Comparison of ENCODE assay signal across 14 mouse cellular contexts in the genomic region with DNA sequence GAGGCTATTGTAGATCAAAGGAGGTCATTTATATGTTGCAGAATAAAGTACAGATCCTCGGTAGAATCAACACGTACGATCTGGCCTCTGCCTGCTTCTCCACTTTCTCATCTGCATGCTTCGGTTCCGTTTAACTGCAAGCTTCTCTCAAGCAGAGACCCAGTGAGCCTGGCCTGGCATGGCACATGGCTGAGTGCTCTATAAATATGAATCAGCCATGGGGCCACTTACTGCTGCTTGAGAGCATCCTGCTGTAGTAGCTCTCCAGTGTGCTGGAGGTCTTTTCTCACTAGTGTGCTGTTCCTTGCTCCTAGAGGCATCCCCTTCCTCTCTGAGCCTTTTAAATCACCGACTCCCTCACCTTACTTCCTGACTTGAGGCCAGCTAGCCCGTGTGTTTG.
DNase-seq lines count a peak whose midpoint lies in the region; ATAC-seq and TF ChIP-seq lines count a peak whose summit lies in the region.
"Had no signal": no experiment of that assay in that cellular context is flagged by ENCODE, and none has a peak within 500 bp of the region (broad histone marks: within the 10 kb centered on the region; RNA-seq: fewer than 3 reads in every experiment).

No protein-coding gene starts in this region.

- ATAC-seq in forebrain, embryonic 15.5 days (replicated peaks) = no peak
- ATAC-seq in hindbrain, embryonic 11.5 days (ENCODE audit: low FRiP score) = no peak
- ATAC-seq in midbrain, postnatal 0 days (ENCODE audit: low FRiP score) = no peak
- ATAC-seq in intestine, postnatal 0 days = no peak
- ATAC-seq: CD4-positive, CD25-positive, alpha-beta regulatory T cell, adult 4 months had no signal

- intact Hi-C loops in gastrocnemius, adult 2 months (cut with DNase I) = no loop called here

- H3K4me3 ChIP-seq in gastrocnemius, adult 2 months = no peak overlapping the region
- H3K4me3 ChIP-seq in forebrain, embryonic 15.5 days = no peak overlapping the region
- H3K4me3 ChIP-seq in hindbrain, embryonic 11.5 days (ENCODE audit: low read depth, low read length) = no peak overlapping the region
- no peak overlapping the region for H3K4me3 ChIP-seq in midbrain, postnatal 0 days (ENCODE audit: low read depth, low read length)
- no peak overlapping the region for H3K4me3 ChIP-seq in intestine, postnatal 0 days (ENCODE audit: low read depth, low read length)
- H3K4me3 ChIP-seq: limb, embryonic 12.5 days; liver, embryonic 15.5 days had no signal

- H3K4me1 ChIP-seq in forebrain, embryonic 15.5 days = peaks cover 51% of the 10 kb centered on the region
- H3K4me1 ChIP-seq in hindbrain, embryonic 11.5 days (replicated peaks; ENCODE audit: control insufficient read depth, insufficient read depth, low read length) = 0 out of 2 replicates have a peak, but pooled peaks cover 2% of the 10 kb centered on the region
- peaks cover 28% of the 10 kb centered on the region for H3K4me1 ChIP-seq in midbrain, postnatal 0 days (ENCODE audit: insufficient read depth, low read length)
- no peaks in the 10 kb centered on the region for H3K4me1 ChIP-seq in intestine, postnatal 0 days (replicated peaks; ENCODE audit: control insufficient read depth, insufficient read depth, low read length)

- no peaks in the 10 kb centered on the region for H3K9me3 ChIP-seq in forebrain, embryonic 15.5 days
- H3K9me3 ChIP-seq in hindbrain, embryonic 11.5 days (ENCODE audit: control insufficient read depth, low read length) = no peaks in the 10 kb centered on the region
- no peaks in the 10 kb centered on the region for H3K9me3 ChIP-seq in midbrain, postnatal 0 days (ENCODE audit: low read length)
- H3K9me3 ChIP-seq in intestine, postnatal 0 days (ENCODE audit: control insufficient read depth) = no peaks in the 10 kb centered on the region
- H3K9me3 ChIP-seq: limb, embryonic 12.5 days; liver, embryonic 15.5 days had no signal

- H3K27me3 ChIP-seq in forebrain, embryonic 15.5 days = no peaks in the 10 kb centered on the region
- no peaks in the 10 kb centered on the region for H3K27me3 ChIP-seq in hindbrain, embryonic 11.5 days (ENCODE audit: control insufficient read depth, insufficient read depth, low read length)
- no peaks in the 10 kb centered on the region for H3K27me3 ChIP-seq in midbrain, postnatal 0 days (ENCODE audit: insufficient read depth, low read length)
- no peaks in the 10 kb centered on the region for H3K27me3 ChIP-seq in intestine, postnatal 0 days (replicated peaks; ENCODE audit: control insufficient read depth, insufficient read depth, low read length)
- H3K27me3 ChIP-seq: limb, embryonic 12.5 days; liver, embryonic 15.5 days had no signal

- H3K36me3 ChIP-seq in forebrain, embryonic 15.5 days = no peaks in the 10 kb centered on the region
- no peaks in the 10 kb centered on the region for H3K36me3 ChIP-seq in hindbrain, embryonic 11.5 days (ENCODE audit: control insufficient read depth, insufficient read depth, low read length)
- H3K36me3 ChIP-seq in midbrain, postnatal 0 days (ENCODE audit: insufficient read depth, low read length) = no peaks in the 10 kb centered on the region
- H3K36me3 ChIP-seq in intestine, postnatal 0 days (ENCODE audit: control insufficient read depth, insufficient read depth) = no peaks in the 10 kb centered on the region; the same call in 1 of the 2 replicates
- H3K36me3 ChIP-seq: limb, embryonic 12.5 days; liver, embryonic 15.5 days had no signal

- H3K9ac ChIP-seq in forebrain, embryonic 15.5 days (replicated peaks) = 0 out of 2 replicates have a peak overlapping the region, but pooled peaks have one; percentile 10
- peak overlapping the region; percentile 11; the same call in 1 of the 2 replicates for H3K9ac ChIP-seq in hindbrain, embryonic 11.5 days (ENCODE audit: low read depth, low read length)
- 0 out of 2 replicates have a peak overlapping the region, but pooled peaks have one; percentile 0 for H3K9ac ChIP-seq in midbrain, postnatal 0 days (replicated peaks; ENCODE audit: low read length, poor library complexity, severe bottlenecking)
- H3K9ac ChIP-seq in intestine, postnatal 0 days (ENCODE audit: low read depth, low read length) = no peak overlapping the region
- H3K9ac ChIP-seq: limb, embryonic 12.5 days; liver, embryonic 15.5 days had no signal

- peak overlapping the region; percentile 28; the same call in 1 of the 2 replicates for H3K27ac ChIP-seq in gastrocnemius, adult 2 months
- H3K27ac ChIP-seq in forebrain, embryonic 15.5 days (replicated peaks) = peak overlapping the region; percentile 67
- H3K27ac ChIP-seq in hindbrain, embryonic 11.5 days (ENCODE audit: low read depth, low read length) = no peak overlapping the region
- H3K27ac ChIP-seq in midbrain, postnatal 0 days (ENCODE audit: low read depth, low read length) = peak overlapping the region; percentile 52
- no peak overlapping the region for H3K27ac ChIP-seq in intestine, postnatal 0 days (ENCODE audit: low read depth, low read length)
- H3K27ac ChIP-seq: limb, embryonic 12.5 days; liver, embryonic 15.5 days had no signal

- no peak for TF ChIP-seq CTCF in gastrocnemius, adult 2 months (IDR thresholded peaks at IDR 0.05)
- no peak for TF ChIP-seq CTCF in midbrain, postnatal 0 days (IDR thresholded peaks at IDR 0.05)
- TF ChIP-seq CTCF in intestine, postnatal 0 days (IDR thresholded peaks at IDR 0.05; ENCODE audit: low read depth) = no peak

- H3K4me2 ChIP-seq in forebrain, embryonic 15.5 days (replicated peaks) = no peak overlapping the region
- no peak overlapping the region for H3K4me2 ChIP-seq in hindbrain, embryonic 11.5 days (replicated peaks; ENCODE audit: low read depth, low read length)
- no peak overlapping the region for H3K4me2 ChIP-seq in midbrain, postnatal 0 days (ENCODE audit: low read depth, low read length, poor library complexity, severe bottlenecking)
- no peak overlapping the region for H3K4me2 ChIP-seq in intestine, postnatal 0 days (replicated peaks; ENCODE audit: low read depth)
- H3K4me2 ChIP-seq: limb, embryonic 12.5 days; liver, embryonic 15.5 days had no signal

- 64% methylated on average over 7 of the region's 7 CpGs for WGBS in forebrain, embryonic 15.5 days
- WGBS in hindbrain, embryonic 11.5 days = 83% methylated on average over 7 of the region's 7 CpGs
- 23% methylated on average over 7 of the region's 7 CpGs for WGBS in midbrain, postnatal 0 days
- WGBS in intestine, postnatal 0 days = 57% methylated on average over 7 of the region's 7 CpGs

- no peak for DNase-seq in gastrocnemius, adult 2 months
- no peak for DNase-seq in gastrocnemius, postnatal 10 days
- DNase-seq in hindbrain, embryonic 11.5 days (ENCODE audit: low spot score) = no peak
- DNase-seq in midbrain, postnatal 0 days (ENCODE audit: low spot score) = peak; percentile 43
- no peak for DNase-seq in adrenal gland, postnatal 36 days
- DNase-seq: kidney, adult 11 months; kidney, postnatal 25 days; lung, postnatal 36 days; right cerebral cortex, postnatal 4 days had no signal

Comparison
In these comparisons a context has a peak if more than half of its experiments do, and no peak if none do; other contexts are left out.
1. H3K27ac ChIP-seq: peak in gastrocnemius, adult 2 months (single experiment), forebrain, embryonic 15.5 days (single experiment) and midbrain, postnatal 0 days (single experiment); none in hindbrain, embryonic 11.5 days (single experiment) and intestine, postnatal 0 days (single experiment).